Mouse (Mus musculus): ENCODE measurements around the gene Trim69. TPM values are rescaled to one million over a fixed set of nuclear protein-coding genes. Genes with fewer than 3 reads are reported as not detected.
A peak's percentile ranks its signal among the peaks of the same experiment; 100 is the strongest.

The Trim69 gene
- polyA plus RNA-seq, 1 experiment from 2014 or later: not detected

DNA sequence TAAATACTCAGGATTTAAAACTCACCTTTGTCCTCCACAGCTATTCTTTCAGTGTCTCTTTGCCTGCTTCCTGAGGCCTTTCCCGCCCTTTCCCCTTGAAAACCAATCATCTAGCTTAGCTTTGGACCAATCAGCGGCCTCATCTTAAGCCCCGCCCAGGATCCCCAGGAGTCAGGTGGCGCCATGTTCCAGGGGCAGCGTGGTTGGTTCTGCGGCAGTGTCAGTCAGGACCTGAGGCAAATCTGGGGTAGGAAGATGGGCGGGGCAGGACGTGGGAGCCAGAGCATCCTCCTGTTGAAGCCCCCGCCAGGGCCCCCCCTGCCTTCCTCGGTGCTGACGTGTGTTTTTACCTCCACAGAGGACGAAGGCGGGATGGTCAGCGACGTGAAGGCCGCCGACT lies 25.6 kb downstream of the Trim69 start, which contains the start of the genes Patl2 and Terb2:
Gene Patl2, minus strand, starts transcription at position 84 of the 400 bp plus-strand sequence.
Gene Terb2, plus strand, starts transcription at position 167 of the 400 bp plus-strand sequence.
- Histone ChIP-seq H3K27me3 (replicated peaks; ENCODE audit: insufficient read depth, low read length) (no peaks in the 10 kb centered on the region), H3K9me3 (ENCODE audit: low read length) (no peaks in the 10 kb centered on the region), H3K27ac (ENCODE audit: low read length) (no peak within 1 kb of the TSS), H3K4me2 (replicated peaks; ENCODE audit: low read depth, low read length) (no peak within 1 kb of the TSS), H3K9ac (replicated peaks; ENCODE audit: low read depth) (no peak within 1 kb of the TSS), H3K4me1 (ENCODE audit: insufficient read depth, low read depth, low read length) (no peaks in the 10 kb centered on the region), H3K36me3 (ENCODE audit: insufficient read depth, low read length) (no peaks in the 10 kb centered on the region), H3K4me3 (ENCODE audit: low read depth, low read length) (no peak within 1 kb of the TSS)
- ATAC-seq (no peak), DNase-seq (ENCODE audit: low spot score) (no peak)
- WGBS: 81% methylated on average over 17 of the region's 17 CpGs
- TF ChIP-seq CTCF (IDR thresholded peaks at IDR 0.05) (no peak), EP300 (IDR thresholded peaks at IDR 0.05) (no peak)

DNA sequence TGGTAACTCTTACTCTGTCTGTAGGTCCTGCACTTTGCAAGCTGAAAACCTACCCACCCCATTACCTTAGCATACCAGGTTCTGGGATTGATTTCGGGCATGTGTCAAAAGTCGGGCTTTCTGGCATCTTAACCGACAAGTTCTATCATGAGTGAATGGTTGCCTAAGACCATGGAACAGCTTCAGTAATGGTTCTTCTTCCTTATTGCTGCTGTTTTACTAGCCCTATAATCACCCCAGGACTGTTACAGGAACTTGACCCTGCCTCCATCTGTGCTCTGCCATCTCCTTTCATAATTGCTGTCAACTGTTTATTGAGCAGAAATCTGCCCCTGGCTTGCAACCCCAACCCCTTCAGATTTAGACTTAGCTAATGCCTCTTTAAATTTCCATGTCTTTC lies 26.3 kb downstream of the Trim69 start:
- Histone ChIP-seq H3K27me3 (replicated peaks; ENCODE audit: insufficient read depth, low read length) (no peaks in the 10 kb centered on the region), H3K36me3 (ENCODE audit: insufficient read depth, low read length) (no peaks in the 10 kb centered on the region), H3K27ac (ENCODE audit: low read length) (no peak overlapping the region), H3K4me1 (ENCODE audit: insufficient read depth, low read depth, low read length) (no peaks in the 10 kb centered on the region), H3K4me2 (replicated peaks; ENCODE audit: low read depth, low read length) (no peak overlapping the region), H3K9ac (replicated peaks; ENCODE audit: low read depth) (no peak overlapping the region), H3K4me3 (ENCODE audit: low read depth, low read length) (no peak overlapping the region), H3K9me3 (ENCODE audit: low read length) (no peaks in the 10 kb centered on the region)
- 95% methylated on average over 3 of the region's 3 CpGs for WGBS
- DNase-seq (ENCODE audit: low spot score) (no peak), ATAC-seq (no peak)
- no peak for TF ChIP-seq EP300 (IDR thresholded peaks at IDR 0.05)
- no peak for TF ChIP-seq CTCF (IDR thresholded peaks at IDR 0.05)

- H3K9ac ChIP-seq (replicated peaks; ENCODE audit: low read depth): no peak overlapping the region
- no peaks in the 10 kb centered on the region for H3K4me1 ChIP-seq (ENCODE audit: insufficient read depth, low read depth, low read length)
- ATAC-seq (no peak), DNase-seq (ENCODE audit: low spot score) (no peak)
- H3K4me3 ChIP-seq (ENCODE audit: low read depth, low read length): no peak overlapping the region
- TF ChIP-seq EP300 (IDR thresholded peaks at IDR 0.05) (no peak), CTCF (IDR thresholded peaks at IDR 0.05) (no peak)
- no peaks in the 10 kb centered on the region for H3K36me3 ChIP-seq (ENCODE audit: insufficient read depth, low read length)
- H3K27me3 ChIP-seq (replicated peaks; ENCODE audit: insufficient read depth, low read length): no peaks in the 10 kb centered on the region
- H3K27ac ChIP-seq (ENCODE audit: low read length): no peak overlapping the region
- 61% methylated on average over 3 of the region's 3 CpGs for WGBS
- H3K9me3 ChIP-seq (ENCODE audit: low read length): no peaks in the 10 kb centered on the region
- H3K4me2 ChIP-seq (replicated peaks; ENCODE audit: low read depth, low read length): no peak overlapping the region
Observed at GRCm38 (mm10) chr2:122191849-122192248, 31.3 kb downstream of the Trim69 start.

GRCm38 (mm10) chr2:122194509-122194929 lies 34.0 kb downstream of the Trim69 start:
- Histone ChIP-seq H3K4me2 (replicated peaks; ENCODE audit: low read depth, low read length) (no peak overlapping the region), H3K27ac (ENCODE audit: low read length) (no peak overlapping the region), H3K27me3 (replicated peaks; ENCODE audit: insufficient read depth, low read length) (no peaks in the 10 kb centered on the region), H3K4me3 (ENCODE audit: low read depth, low read length) (no peak overlapping the region), H3K36me3 (ENCODE audit: insufficient read depth, low read length) (no peaks in the 10 kb centered on the region), H3K9ac (replicated peaks; ENCODE audit: low read depth) (no peak overlapping the region), H3K9me3 (ENCODE audit: low read length) (no peaks in the 10 kb centered on the region), H3K4me1 (ENCODE audit: insufficient read depth, low read depth, low read length) (no peaks in the 10 kb centered on the region)
- ATAC-seq (peak; percentile 35; the same call in 1 of the 2 replicates), DNase-seq (ENCODE audit: low spot score) (peak; percentile 84)
- TF ChIP-seq EP300 (IDR thresholded peaks at IDR 0.05): no peak
- TF ChIP-seq CTCF (IDR thresholded peaks at IDR 0.05): peak; percentile 67
- 63% methylated on average over 1 of the region's 1 CpGs for WGBS

DNA sequence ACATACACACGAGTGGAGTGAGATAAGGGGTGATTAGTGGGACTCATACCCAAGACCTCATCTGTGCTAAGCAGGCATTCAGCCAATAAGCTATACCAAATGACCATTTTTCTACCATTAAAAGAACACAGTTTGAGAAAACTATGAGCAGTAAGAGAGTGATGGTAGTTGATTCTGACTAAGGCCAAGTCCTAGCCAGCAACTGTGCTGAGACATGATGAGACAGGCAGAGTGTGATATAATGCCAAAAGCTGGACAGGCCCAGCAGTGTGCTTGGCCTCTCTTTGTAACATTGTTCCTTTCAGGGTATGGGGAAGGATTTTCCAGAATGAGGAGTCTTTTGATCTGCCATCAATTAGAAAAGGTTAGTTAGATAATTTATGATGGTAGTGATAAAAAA lies 41.0 kb downstream of the Trim69 start:
- Histone ChIP-seq H3K27me3 (replicated peaks; ENCODE audit: insufficient read depth, low read length) (no peaks in the 10 kb centered on the region), H3K9me3 (ENCODE audit: low read length) (no peaks in the 10 kb centered on the region), H3K9ac (replicated peaks; ENCODE audit: low read depth) (no peak overlapping the region), H3K4me3 (ENCODE audit: low read depth, low read length) (no peak overlapping the region), H3K4me2 (replicated peaks; ENCODE audit: low read depth, low read length) (no peak overlapping the region), H3K36me3 (ENCODE audit: insufficient read depth, low read length) (no peaks in the 10 kb centered on the region), H3K4me1 (ENCODE audit: insufficient read depth, low read depth, low read length) (no peaks in the 10 kb centered on the region), H3K27ac (ENCODE audit: low read length) (no peak overlapping the region)
- ATAC-seq (no peak), DNase-seq (ENCODE audit: low spot score) (no peak)
- TF ChIP-seq EP300 (IDR thresholded peaks at IDR 0.05) (no peak), CTCF (IDR thresholded peaks at IDR 0.05) (no peak)
- WGBS: 36% methylated on average over 1 of the region's 1 CpGs

- H3K9me3 ChIP-seq (ENCODE audit: low read length): no peaks in the 10 kb centered on the region
- no peaks in the 10 kb centered on the region for H3K27me3 ChIP-seq (replicated peaks; ENCODE audit: insufficient read depth, low read length)
- H3K4me3 ChIP-seq (ENCODE audit: low read depth, low read length): no peak overlapping the region
- H3K9ac ChIP-seq (replicated peaks; ENCODE audit: low read depth): no peak overlapping the region
- TF ChIP-seq CTCF (IDR thresholded peaks at IDR 0.05) (no peak), EP300 (IDR thresholded peaks at IDR 0.05) (no peak)
- DNase-seq (ENCODE audit: low spot score): no peak
- H3K4me1 ChIP-seq (ENCODE audit: insufficient read depth, low read depth, low read length): no peaks in the 10 kb centered on the region
- H3K36me3 ChIP-seq (ENCODE audit: insufficient read depth, low read length): no peaks in the 10 kb centered on the region
- H3K4me2 ChIP-seq (replicated peaks; ENCODE audit: low read depth, low read length): no peak overlapping the region
- H3K27ac ChIP-seq (ENCODE audit: low read length): no peak overlapping the region
- 47% methylated on average over 2 of the region's 2 CpGs for WGBS
- no peak for ATAC-seq
Observed at GRCm38 (mm10) chr2:122206440-122207107, 46.1 kb downstream of the Trim69 start.
